Mouse (Mus musculus): ENCODE measurements around the gene 4930568D16Rik.

The 4930568D16Rik gene

DNA sequence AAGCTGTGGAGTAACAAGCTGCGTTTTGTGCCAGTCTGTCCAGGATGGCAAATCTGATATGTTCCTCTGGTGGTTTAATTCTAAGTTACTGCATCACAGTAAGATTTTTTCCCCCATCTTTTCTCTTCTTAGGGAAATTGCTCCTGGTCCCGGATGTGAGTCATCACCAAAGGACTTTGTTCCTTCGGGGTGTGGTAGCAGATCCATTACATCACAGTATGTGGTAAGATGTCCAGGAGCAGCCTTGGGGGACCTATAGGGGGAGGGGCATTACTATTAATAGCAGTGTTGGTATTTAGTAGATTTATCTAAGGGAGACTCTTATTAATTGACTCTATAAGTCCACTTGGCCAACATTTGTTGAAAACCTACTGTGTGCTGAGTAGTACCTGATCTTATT is 24.9 kb downstream of the 4930568D16Rik start:
- DNase-seq (ENCODE audit: extremely low spot score) = no peak

DNA sequence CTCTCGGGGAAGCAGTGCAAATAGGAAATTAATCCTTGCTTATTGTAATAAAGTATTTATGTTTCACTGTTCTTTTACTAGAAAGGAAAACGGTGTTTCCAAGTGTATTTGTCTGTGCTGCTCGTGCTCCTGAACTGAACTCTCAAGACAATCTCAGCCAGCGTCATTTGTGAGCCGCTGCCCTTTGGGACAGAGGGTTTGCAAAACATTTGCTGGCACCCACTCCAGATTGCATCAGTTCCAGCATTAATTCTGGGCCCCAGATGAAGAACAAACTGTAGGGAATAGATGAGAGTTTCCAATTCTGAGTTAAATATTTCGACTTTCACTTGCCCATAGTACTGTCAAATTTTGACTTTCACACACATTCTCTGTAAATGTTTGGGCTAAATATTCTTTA is 28.8 kb downstream of the 4930568D16Rik start:
- no peak for DNase-seq (ENCODE audit: extremely low spot score)

DNA sequence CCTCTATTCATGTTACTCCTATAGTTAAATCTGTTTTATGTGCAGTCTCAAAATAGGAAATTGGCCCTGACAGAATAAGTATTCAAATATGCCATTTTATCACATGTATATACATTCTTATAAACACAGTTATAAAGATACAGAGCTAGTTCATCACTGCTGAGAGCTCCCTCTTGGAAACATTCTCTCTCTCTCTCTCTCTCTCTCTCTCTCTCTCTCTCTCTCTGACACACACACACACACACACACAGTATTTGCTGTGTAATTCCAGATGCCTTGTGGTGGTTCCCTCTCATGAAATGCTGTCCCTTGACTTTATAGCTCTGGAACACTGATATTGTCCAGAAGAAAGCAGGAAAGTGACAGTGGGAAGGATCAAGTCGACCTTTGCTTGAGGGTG is 29.5 kb downstream of the 4930568D16Rik start:
- no peak for DNase-seq (ENCODE audit: extremely low spot score)

DNA sequence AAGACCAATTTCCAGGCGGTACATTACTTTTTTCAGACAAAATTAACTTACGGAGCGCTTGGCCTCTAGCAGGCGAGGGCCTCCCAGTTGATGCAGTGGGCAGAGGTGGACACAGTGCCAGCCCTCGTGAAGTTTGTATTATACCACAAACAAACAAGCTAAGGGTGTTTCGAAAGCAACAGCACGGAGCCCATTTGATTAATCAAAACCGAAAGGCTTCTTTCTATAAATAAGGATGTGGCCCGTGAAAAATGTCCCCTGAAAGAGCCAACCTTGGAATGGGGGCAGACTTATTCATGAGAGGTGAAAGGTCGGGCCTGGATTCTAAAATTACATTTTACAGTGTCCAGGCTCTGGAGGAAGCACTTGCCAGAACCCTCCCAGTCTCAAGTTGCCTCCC is 30.1 kb downstream of the 4930568D16Rik start:
- DNase-seq (ENCODE audit: extremely low spot score) = no peak

DNA sequence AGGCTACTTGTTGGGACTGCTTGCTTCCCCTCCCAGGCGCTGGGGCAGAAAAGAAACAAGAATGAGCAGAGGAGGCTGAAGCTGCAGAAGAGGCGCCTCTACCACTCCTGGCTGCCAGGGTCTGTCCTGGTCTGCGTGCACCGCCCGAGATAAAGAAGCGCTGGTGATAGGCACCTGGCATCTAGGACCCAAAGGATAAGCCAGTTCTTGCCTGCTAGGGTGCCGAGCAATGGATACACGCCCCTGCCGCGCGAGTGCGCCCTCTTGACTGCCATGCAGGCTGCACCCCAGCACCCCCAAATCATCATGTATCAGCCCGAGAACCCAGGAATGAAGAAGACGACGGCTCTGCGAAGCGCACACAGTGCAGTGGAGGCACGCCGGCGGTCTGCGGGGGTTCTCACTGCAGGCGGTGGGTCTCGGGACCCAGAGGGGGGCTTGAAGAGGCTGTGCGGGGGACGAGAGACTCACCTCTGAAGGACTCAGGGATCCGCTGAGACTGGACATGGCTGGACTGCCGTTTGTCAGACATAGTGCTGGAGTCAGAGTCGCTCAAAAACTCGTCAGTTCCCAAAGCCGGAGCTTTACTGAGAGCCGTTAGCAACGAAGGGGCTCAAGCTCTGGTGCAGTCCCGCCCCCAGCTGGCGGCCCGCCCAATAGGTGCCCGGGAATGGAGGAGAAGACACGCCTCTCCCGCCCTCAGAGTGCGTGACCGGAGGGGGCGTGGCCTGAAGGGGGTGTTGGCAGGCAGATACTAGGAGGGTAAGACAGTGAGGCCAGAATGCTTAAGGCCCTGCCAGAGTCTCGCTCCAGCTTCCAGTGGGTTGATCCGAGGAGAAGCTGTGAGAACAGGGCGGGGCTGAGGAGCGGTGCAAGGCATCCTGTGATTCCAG is 30.9 kb downstream of the 4930568D16Rik start, which contains the start of gene Stom:
Gene Stom (minus strand): TSS at position 589 of the 893 bp plus-strand sequence.
- DNase-seq (ENCODE audit: extremely low spot score) = peak; percentile 99

DNA sequence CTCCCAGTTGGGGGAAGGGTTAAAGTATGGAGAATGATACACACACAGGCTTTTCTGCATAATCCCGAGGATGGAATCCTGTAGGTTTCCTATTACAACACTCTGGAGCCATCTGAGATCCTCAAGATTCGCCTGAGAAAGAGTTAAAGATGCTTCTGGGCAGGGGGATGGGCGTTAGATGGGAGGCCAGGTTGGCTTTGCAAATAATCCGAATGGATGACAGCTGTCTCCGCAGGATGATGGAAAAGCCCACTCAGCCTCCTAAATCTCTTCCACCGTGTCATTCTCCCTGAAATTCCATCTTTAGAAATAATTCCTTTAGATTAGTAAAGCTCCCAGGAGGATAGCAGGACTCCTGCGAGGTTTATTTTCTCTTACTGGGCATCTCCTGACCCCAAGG is 31.9 kb downstream of the 4930568D16Rik start:
- peak; percentile 6 for DNase-seq (ENCODE audit: extremely low spot score)

DNA sequence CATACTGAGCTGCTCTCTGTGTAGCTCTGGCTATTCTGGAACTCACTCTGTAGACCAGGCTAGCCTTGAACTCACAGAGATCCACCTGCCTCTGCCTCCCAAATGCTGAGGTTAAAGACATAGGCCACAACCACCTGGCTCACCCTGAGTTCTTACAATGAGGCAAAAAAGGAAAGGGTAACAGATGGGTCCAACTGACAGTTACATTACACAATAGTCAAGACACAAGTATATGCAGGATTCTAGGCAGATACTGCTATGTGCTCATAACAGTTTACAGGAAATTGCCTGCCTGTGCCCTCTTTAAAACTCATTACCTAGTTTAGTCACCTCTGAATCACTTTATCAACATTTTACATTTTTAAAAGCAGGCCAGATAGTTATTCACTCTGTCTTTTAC is 33.9 kb downstream of the 4930568D16Rik start:
- DNase-seq (ENCODE audit: extremely low spot score) = no peak

DNA sequence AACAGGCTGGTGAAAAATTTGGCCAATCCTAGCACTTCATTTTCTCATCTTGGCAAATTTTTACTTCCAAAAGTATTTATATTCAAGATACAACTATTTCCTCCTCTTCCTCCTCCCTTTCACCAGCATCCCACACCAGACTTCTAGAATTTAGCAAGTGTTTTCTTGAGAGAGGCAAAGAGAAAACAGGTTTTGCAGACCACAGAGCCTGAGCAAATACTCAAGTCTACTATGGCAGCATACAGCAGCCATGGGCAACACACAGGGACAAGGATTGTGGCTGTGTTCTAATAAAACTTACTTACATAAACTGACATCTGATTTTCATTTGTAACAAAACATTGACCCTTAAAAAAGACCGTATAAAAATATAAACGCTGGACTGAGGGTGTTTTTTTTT is 36.3 kb downstream of the 4930568D16Rik start:
- DNase-seq (ENCODE audit: extremely low spot score) = no peak

DNA sequence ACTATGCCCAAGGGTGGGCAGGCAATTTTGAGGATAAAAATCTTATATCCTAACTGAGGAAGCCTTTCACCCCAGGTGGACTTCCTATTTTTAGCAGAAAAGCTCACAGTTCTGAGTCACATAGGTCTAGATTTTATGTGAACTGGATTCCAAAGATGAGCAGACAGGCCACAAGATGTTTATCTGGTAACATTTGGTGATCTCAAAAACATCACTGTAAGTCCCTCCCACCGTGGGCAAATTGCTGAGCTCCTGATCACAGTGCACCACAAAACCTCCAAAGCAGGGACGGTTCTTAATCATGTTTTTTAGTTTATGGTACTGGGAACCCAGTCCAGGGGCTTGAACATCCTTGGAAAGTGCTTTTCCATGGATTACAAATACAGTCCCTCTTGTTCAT is 38.5 kb downstream of the 4930568D16Rik start:
- DNase-seq (ENCODE audit: extremely low spot score) = no peak

DNA sequence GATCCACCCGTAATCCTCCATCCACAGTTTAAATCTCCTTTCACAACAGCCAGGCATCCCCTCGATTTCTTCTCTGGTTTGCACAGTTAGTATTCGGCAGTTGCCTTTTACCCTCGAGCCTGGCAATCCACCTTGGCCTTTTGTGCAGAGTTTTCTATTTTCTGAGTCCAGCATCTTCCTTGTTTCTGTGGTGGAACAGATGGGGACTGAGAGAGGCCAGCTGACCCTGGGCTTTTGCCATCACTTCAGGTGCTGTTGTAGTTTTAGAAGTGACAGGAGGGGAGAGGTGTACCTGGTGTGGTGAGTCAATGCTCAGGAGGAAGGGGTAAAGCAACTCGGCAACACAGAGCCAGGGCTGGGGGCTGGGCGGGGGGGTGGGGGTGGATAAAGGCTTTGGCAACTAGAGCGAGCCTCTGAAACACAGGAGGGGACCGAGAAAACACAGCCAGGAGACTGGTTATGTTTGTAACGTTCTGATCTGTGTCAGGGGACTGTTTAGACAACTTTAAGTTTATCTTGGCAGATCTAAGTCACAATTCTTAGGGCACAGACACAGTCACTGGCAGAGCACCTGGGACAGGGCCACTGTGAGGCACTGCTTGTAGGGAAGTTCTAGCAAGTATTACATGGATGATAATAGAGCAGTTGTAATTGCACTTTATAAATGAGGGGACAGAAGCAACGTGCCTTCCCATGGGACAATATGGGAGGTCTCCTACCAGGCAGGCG is 39.3 kb downstream of the 4930568D16Rik start:
- no peak for DNase-seq (ENCODE audit: extremely low spot score)

DNA sequence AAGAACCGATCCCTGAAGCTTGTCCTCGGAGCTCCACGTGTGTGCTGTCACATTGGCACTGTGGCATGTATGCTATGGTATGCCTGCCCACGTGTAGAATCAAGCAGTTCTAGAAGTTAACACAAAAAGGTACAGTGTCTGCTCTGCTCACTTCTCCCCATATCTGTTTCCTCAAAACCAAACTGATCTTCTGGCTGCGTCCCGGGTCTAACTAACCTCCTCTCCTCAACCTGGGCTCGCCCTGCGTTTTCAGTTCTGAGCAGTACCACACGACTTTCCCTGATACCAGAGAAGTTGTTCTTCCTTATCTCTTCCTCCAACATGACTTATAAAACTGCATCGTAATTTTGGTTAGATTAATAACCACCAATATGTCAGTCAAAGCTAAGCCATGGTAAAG is 39.9 kb downstream of the 4930568D16Rik start:
- no peak for DNase-seq (ENCODE audit: extremely low spot score)

DNA sequence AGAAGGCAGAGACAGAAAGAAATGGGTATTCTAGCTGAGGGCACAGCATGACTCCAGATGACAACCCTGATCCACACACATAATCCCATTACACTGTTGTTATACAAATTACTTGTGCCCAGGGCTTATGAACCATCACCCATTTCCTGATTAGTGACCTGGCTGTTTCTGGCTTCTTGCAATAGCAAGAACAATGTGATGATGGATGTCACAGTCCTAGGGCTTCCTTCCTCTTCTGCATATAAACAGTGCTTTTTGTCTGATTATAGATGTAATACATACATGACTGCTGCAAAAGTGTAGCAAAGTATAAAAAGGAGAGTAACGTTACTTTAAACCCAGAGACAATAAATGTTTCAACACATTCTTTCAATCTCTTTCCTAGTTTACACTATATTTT is 40.6 kb downstream of the 4930568D16Rik start:
- no peak for DNase-seq (ENCODE audit: extremely low spot score)

DNA sequence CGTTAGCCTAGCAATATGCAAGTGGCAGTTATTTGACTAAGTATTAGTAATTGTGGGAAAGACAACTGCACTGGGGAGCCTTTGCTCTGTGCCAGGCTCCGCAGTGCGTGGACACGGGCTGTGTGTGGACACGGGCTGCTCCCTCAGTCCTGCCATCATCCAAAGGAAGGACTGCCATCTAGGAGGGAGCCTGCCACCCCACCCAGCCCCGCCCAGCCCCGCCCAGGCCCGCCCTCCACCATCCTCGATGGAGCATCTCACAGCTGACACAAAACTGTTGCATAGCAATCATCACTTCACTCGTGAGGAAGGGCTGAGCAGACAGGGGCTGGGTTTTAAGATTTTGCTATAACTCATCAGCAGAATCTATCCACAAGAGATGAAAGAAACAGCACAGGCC is 41.6 kb downstream of the 4930568D16Rik start:
- no peak for DNase-seq (ENCODE audit: extremely low spot score)

DNA sequence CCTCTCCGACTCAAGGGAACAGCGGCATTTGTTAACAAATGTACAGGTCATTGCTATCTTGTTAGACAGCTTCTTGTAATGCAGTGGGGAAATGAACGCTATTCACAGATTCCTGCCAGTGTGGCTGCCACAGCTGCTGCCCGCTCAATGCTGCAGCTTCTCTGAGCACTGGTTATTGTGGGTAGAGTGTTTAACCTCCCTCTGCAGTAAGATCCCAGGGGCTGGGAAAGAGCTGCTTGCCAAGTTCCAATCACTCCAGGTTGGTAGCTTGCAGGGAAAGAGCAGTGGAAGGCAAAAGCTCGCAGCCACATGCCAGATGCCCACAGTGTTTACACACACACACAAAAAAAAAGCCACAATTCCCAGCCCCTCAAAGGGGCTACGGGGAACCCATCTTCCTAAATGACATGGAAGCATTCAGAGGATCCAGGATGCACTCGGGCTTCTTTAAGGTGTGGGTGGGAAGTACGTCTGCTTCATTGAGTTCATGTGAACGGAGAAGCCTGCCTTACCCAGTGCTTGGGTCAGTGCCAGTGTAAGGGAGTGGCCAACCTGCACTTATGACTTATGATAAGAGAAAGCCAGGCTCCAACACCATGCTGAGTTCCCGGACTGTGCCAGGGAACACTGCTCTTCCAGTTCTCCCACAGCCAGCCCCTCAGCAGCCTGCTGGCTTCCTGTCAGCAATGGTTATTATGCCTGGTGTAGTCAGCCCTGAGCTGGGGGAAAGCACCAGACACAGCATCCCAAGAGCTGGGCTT is 44.9 kb downstream of the 4930568D16Rik start:
- no peak for DNase-seq (ENCODE audit: extremely low spot score)

DNA sequence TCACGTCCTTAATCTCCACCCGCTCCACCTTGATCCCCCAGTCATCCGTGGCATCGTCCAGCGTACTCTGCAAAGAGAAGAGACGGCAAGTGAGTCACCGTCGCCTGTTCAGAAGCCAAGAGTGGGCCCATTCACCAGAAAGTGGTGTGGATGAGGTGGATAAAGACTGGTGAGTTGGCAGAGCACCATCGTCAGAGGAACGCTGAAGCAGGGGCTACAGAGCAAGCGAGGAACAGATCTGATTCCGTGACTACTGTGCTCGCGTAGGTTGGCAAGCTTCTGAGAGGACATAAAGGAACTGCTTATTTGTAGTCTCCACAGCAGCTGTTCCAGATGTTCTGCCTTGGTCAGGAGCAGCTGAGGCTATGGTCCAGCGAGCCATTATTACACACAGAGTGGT is 47.1 kb downstream of the 4930568D16Rik start:
- DNase-seq (ENCODE audit: extremely low spot score) = no peak

DNA sequence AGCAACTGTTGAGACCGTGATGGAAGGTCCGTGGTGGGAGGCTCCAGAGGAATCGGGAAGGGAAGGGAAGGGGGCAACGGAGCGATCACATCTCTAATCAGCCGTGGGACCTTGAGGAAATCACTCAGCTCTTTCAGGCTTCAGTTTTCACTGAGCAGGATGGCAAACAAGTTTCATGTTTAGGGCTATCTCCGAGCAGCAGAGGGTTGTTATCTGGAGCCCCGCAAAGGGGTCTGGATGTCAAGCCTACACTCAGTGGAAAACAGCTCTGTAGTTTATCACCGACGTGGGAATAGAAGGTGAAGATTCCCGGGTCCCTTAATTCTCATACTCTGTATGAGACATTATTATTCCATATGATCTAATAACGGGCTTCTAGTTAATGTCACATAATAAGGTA is 49.1 kb downstream of the 4930568D16Rik start:
- no peak for DNase-seq (ENCODE audit: extremely low spot score)

DNA sequence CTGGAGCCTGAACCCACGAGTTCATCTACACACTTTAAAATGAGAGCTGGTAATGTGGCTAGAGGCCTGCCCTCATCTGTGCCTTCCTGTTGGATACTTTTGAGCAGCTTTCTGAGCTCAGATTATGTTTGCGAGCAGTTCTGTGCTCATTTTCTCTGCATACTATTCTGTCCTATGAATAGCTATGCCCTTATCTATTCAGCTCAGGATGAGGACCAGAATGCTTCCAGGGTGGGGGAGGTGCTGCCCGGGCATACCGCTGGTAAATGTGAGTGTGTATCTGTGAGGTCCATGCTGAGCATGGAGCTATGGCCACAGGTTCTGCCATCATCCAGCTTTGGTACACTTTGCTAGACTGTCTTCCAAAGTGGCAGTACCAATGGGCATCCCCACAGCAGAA is 49.9 kb downstream of the 4930568D16Rik start:
- DNase-seq (ENCODE audit: extremely low spot score) = no peak

DNA sequence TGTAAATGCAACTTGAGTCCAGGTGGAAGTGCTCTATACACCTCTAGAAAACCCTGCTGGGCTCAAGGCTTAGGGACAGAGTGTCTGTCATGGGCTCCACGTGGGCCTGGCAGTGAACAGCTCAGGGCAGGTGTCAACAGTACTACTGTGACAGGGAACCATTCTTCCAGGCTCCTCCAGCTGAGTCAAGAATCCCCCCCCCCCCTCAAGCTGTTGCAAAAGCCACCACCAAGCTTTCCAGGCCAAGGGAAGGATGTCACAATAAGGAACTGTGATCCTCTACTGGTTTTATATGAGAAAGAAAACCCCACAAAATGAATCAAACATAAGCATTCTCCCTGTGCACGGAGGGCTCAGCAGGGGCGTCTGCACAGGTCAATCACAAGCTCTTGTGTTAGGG is 53.2 kb downstream of the 4930568D16Rik start:
- no peak for DNase-seq (ENCODE audit: extremely low spot score)

DNA sequence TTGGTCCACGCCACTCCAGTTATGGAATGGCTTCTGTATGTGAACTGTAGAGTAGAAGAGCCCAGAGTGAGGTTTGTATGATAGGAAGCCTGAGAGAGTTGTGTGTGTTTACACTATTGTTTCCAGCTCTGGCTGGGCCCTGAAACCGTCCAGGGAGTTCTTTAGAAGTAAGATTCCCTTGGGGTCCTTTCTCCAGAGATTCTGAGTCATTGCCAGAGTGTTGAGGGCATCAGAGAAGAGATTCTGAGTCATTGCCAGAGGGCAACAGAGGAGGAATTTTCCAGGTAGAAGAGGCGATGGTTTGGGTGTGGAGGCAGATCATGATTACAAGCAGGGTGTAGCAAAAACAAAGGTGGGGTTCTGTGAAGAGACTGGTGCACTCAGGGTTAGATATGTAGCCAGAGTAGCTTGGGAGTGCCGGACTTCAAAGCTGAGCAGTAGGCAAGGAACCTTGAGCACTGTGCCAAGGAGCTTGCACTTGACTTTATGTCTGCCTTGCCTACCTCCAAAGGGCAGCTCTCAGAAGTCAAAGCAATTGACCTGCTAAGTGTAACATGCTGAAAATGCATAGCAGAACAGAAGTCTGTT is 57.5 kb downstream of the 4930568D16Rik start:
- no peak for DNase-seq (ENCODE audit: extremely low spot score)

DNA sequence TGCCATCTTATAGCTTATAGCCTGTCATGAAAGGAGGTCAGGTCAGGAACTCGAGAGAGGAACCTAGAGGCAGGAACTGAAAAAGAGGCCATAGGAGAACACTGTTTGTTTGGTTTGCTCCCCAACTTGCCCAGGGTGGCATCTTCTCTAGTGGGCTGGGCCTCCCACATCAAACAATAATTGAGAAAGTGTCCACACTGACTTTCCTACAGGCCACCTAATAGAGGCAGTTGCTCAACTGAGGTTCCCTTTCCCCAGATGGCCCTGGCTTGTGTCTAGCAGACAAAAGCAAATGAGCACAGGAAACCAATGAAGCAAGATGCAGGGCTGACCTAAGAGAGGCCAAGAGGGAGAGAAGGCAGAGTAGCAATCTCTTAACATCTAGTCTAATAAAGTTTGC is 59.4 kb downstream of the 4930568D16Rik start:
- no peak for DNase-seq (ENCODE audit: extremely low spot score)
